ENCODE assay signal across 8 mouse cellular contexts in the genomic region with DNA sequence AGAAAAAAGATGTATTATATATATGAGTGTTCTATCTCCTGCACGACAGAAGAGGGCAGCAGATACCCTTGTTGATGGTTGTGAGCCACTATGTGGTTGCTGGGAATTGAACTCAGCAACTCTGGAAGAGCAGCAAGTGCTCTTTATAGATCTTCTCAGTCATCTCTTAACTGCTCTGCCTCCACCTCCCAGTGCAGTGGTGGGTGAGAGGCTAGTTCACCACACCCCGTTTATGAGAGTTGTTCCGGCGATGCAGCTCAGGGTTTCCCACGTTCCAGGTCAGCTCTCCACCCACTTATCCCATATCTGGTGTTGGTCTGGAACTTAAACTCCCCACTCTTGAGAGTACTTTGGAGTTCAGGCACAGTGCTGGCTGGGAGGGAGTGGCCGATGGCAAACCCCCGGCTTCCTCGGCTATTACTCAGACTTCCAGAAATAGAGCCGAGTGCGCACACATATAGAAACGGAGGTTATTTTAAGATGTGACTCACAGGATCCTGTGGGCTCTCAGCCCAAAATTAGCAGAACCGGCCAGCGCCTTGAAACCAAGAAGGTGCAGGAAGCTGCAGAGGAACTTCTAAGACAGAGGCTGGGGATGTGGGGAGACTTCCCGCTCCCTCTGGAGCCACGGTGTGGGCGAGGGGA. TPM values are rescaled to one million over a fixed set of nuclear protein-coding genes. Genes with fewer than 3 reads are reported as not detected.
DNase-seq lines count a peak whose midpoint lies in the region; ATAC-seq and TF ChIP-seq lines count a peak whose summit lies in the region.

No protein-coding gene starts in this region.

- peak in 1 of 2 experiments; percentile 75; a peak in 2 of 4 replicates for TF ChIP-seq CTCF in CH12.LX (conservative IDR thresholded peaks at IDR 0.05 in 1 of 2, IDR thresholded peaks at IDR 0.05 in 1 of 2; ENCODE audit: low read depth in 2 of 2, low read length in 2 of 2)
- peak; percentile 67 for TF ChIP-seq CTCF in liver, postnatal 0 days (IDR thresholded peaks at IDR 0.05; ENCODE audit: low read depth)

- peak overlapping the region; percentile 79 for H3K4me2 ChIP-seq in CH12.LX (ENCODE audit: insufficient read depth, low read depth, poor library complexity, severe bottlenecking)
- peak overlapping the region; percentile 42 for H3K4me2 ChIP-seq in embryonic facial prominence, embryonic 15.5 days (replicated peaks)
- H3K4me2 ChIP-seq in heart, embryonic 11.5 days: peak overlapping the region; percentile 68
- H3K4me2 ChIP-seq in liver, postnatal 0 days (ENCODE audit: low read depth, low read length): peak overlapping the region; percentile 67
- H3K4me2 ChIP-seq in neural tube, embryonic 11.5 days (ENCODE audit: low read depth): peak overlapping the region; percentile 33

- peak overlapping the region; percentile 41 for H3K9ac ChIP-seq in CH12.LX (ENCODE audit: insufficient read depth, low read depth)
- H3K9ac ChIP-seq in embryonic facial prominence, embryonic 15.5 days: no peak overlapping the region
- H3K9ac ChIP-seq in heart, embryonic 11.5 days (ENCODE audit: low read depth, low read length): peak overlapping the region; percentile 68
- peak overlapping the region; percentile 23 for H3K9ac ChIP-seq in liver, postnatal 0 days (replicated peaks)
- H3K9ac ChIP-seq in neural tube, embryonic 11.5 days (ENCODE audit: low read length): no peak overlapping the region

- peaks cover 12% of the 10 kb centered on the region for H3K79me2 ChIP-seq in CH12.LX (replicated peaks; ENCODE audit: control insufficient read depth, extremely low read depth, insufficient read depth, poor library complexity, severe bottlenecking)

- ATAC-seq in embryonic facial prominence, embryonic 15.5 days (ENCODE audit: insufficient number of reproducible peaks, low FRiP score, low TSS enrichment, low read depth): peak; percentile 25; the same call in 1 of the 2 replicates
- no peak for ATAC-seq in heart, embryonic 11.5 days (replicated peaks; ENCODE audit: insufficient number of reproducible peaks, low FRiP score, low TSS enrichment)
- ATAC-seq in liver, postnatal 0 days: peak; percentile 1; the same call in 1 of the 2 replicates
- no peak for ATAC-seq in neural tube, embryonic 11.5 days (ENCODE audit: insufficient read depth, low FRiP score, low TSS enrichment)

- no peaks in the 10 kb centered on the region for H3K27me3 ChIP-seq in CH12.LX (replicated peaks)
- no peaks in the 10 kb centered on the region for H3K27me3 ChIP-seq in embryonic facial prominence, embryonic 15.5 days
- H3K27me3 ChIP-seq in heart, embryonic 11.5 days (ENCODE audit: control insufficient read depth, insufficient read depth, low read length): no peaks in the 10 kb centered on the region
- H3K27me3 ChIP-seq in liver, postnatal 0 days (ENCODE audit: insufficient read depth, low read length): no peaks in the 10 kb centered on the region
- no peaks in the 10 kb centered on the region for H3K27me3 ChIP-seq in neural tube, embryonic 11.5 days (ENCODE audit: control insufficient read depth, insufficient read depth, low read length)

- H3K27ac ChIP-seq in CH12.LX (ENCODE audit: insufficient read depth, low read depth): peak overlapping the region; percentile 56
- H3K27ac ChIP-seq in embryonic facial prominence, embryonic 15.5 days (replicated peaks): peak overlapping the region; percentile 79
- H3K27ac ChIP-seq in heart, embryonic 11.5 days (ENCODE audit: low read depth, low read length): peak overlapping the region; percentile 94
- peak overlapping the region; percentile 67 for H3K27ac ChIP-seq in liver, postnatal 0 days (ENCODE audit: low read depth)
- H3K27ac ChIP-seq in neural tube, embryonic 11.5 days (ENCODE audit: low read depth, low read length): no peak overlapping the region

- in situ Hi-C loops in CH12.LX (cut with MboI; ENCODE audit: low pct_ligation_motif_present, low pct_unique_long_range_greater_than_20kb, low sequenced_read_pairs): no loop called here

- dilution Hi-C loops in CH12.LX (cut with MboI; ENCODE audit: extremely low pct_ligation_motif_present, extremely low pct_unique_long_range_greater_than_20kb, low sequenced_read_pairs): no loop called here

- 9% methylated on average over 16 of the region's 16 CpGs for WGBS in embryonic facial prominence, embryonic 15.5 days
- WGBS in heart, embryonic 11.5 days (ENCODE audit: insufficient replicate concordance): 5% methylated on average over 16 of the region's 16 CpGs
- 3% methylated on average over 16 of the region's 16 CpGs for WGBS in liver, postnatal 0 days (ENCODE audit: insufficient replicate concordance)
- 14% methylated on average over 16 of the region's 16 CpGs for WGBS in neural tube, embryonic 11.5 days

- peak; percentile 75 for TF ChIP-seq RAD21 in CH12.LX (IDR thresholded peaks at IDR 0.05; ENCODE audit: low read depth, low read length)

- peak; percentile 75 for TF ChIP-seq EP300 in CH12.LX (IDR thresholded peaks at IDR 0.05; ENCODE audit: low read length)
- TF ChIP-seq EP300 in liver, postnatal 0 days (IDR thresholded peaks at IDR 0.05; ENCODE audit: low read depth): no peak

- DNase-seq in CH12.LX (ENCODE audit: extremely low read depth) (peak; percentile 87), ZHBTc4 (ENCODE audit: low read depth, low spot score) (peak; percentile 72)
- peak; percentile 72 for DNase-seq in kidney, adult 9 months
- DNase-seq in liver, postnatal 0 days: peak; percentile 53
- DNase-seq in neural tube, embryonic 11.5 days (ENCODE audit: low spot score): no peak
- no peak for DNase-seq in layer of hippocampus, adult 9-10 months (ENCODE audit: low spot score)

- no peaks in the 10 kb centered on the region for H3K36me3 ChIP-seq in CH12.LX (replicated peaks in 1 of 2; ENCODE audit: control insufficient read depth in 1 of 2, insufficient read depth in 1 of 2, low read length in 1 of 2)
- H3K36me3 ChIP-seq in embryonic facial prominence, embryonic 15.5 days: no peaks in the 10 kb centered on the region
- no peaks in the 10 kb centered on the region for H3K36me3 ChIP-seq in heart, embryonic 11.5 days (ENCODE audit: control insufficient read depth, insufficient read depth, low read length)
- H3K36me3 ChIP-seq in liver, postnatal 0 days (replicated peaks; ENCODE audit: insufficient read depth, low read length): no peaks in the 10 kb centered on the region
- no peaks in the 10 kb centered on the region for H3K36me3 ChIP-seq in neural tube, embryonic 11.5 days (ENCODE audit: control insufficient read depth, insufficient read depth, low read length)

- no peaks in the 10 kb centered on the region for H3K9me3 ChIP-seq in CH12.LX (replicated peaks; ENCODE audit: low read length)
- H3K9me3 ChIP-seq in embryonic facial prominence, embryonic 15.5 days (replicated peaks): no peaks in the 10 kb centered on the region
- H3K9me3 ChIP-seq in heart, embryonic 11.5 days (replicated peaks; ENCODE audit: control insufficient read depth, low read length): no peaks in the 10 kb centered on the region
- no peaks in the 10 kb centered on the region for H3K9me3 ChIP-seq in liver, postnatal 0 days (ENCODE audit: low read length)
- no peaks in the 10 kb centered on the region for H3K9me3 ChIP-seq in neural tube, embryonic 11.5 days (ENCODE audit: control insufficient read depth, low read length)

- TF ChIP-seq POLR2A in CH12.LX (IDR thresholded peaks at IDR 0.05; ENCODE audit: low read depth, low read length): no peak

- peak overlapping the region in 2 of 3 experiments; percentile 28 to 42 for H3K4me3 ChIP-seq in CH12.LX (replicated peaks in 1 of 3; ENCODE audit: low read depth in 2 of 3, low read length in 2 of 3, poor library complexity in 1 of 3)
- H3K4me3 ChIP-seq in embryonic facial prominence, embryonic 15.5 days (replicated peaks): peak overlapping the region; percentile 24
- peak overlapping the region; percentile 29 for H3K4me3 ChIP-seq in heart, embryonic 11.5 days (ENCODE audit: low read depth, low read length)
- peak overlapping the region; percentile 18; the same call in 1 of the 2 replicates for H3K4me3 ChIP-seq in liver, postnatal 0 days (ENCODE audit: low read depth, low read length)
- peak overlapping the region; percentile 14; the same call in 1 of the 2 replicates for H3K4me3 ChIP-seq in neural tube, embryonic 11.5 days (ENCODE audit: low read depth, low read length)

- H3K4me1 ChIP-seq in CH12.LX (ENCODE audit: control insufficient read depth in 1 of 2, insufficient read depth in 2 of 2): peaks cover 7 to 27% of the 10 kb centered on the region in 2 experiments
- peaks cover 34% of the 10 kb centered on the region for H3K4me1 ChIP-seq in embryonic facial prominence, embryonic 15.5 days
- peaks cover 17% of the 10 kb centered on the region for H3K4me1 ChIP-seq in heart, embryonic 11.5 days (ENCODE audit: control insufficient read depth, insufficient read depth, low read length)
- H3K4me1 ChIP-seq in liver, postnatal 0 days (ENCODE audit: insufficient read depth): peaks cover 27% of the 10 kb centered on the region
- peaks cover 12% of the 10 kb centered on the region for H3K4me1 ChIP-seq in neural tube, embryonic 11.5 days (ENCODE audit: control insufficient read depth, insufficient read depth, low read length)

RNA-seq across cellular contexts. Expression of a gene that starts 3.7 kb away (rescaled TPM):
- total RNA-seq in CH12.LX (2012; rRNA removed) (13.3 and 15.5 TPM in 2 replicates), CH12.LX (2014; rRNA removed) (2.7 and 3.3 TPM in 2 replicates)
- polyA plus RNA-seq in CH12.LX (2012; ENCODE audit: insufficient read length, low read depth): 30.9 and 43.8 TPM in 2 replicates
- polyA plus RNA-seq in embryonic facial prominence, embryonic 15.5 days (2015; fragmentation: Nextera tagmentation; extraction: Ambion mirVana): 17.1 and 21.7 TPM in 2 replicates
- 23.1 and 27.3 TPM in 2 replicates for polyA plus RNA-seq in heart, embryonic 11.5 days (2014; fragmentation: Nextera tagmentation; extraction: Ambion mirVana)
- polyA plus RNA-seq in liver, postnatal 0 days (2015; fragmentation: Nextera tagmentation; extraction: Ambion mirVana): 4.6 TPM in 2 replicates
- polyA plus RNA-seq in neural tube, embryonic 11.5 days (2014; fragmentation: Nextera tagmentation; extraction: Ambion mirVana): 23.9 and 24.3 TPM in 2 replicates

RNA-seq across cellular contexts. Expression of a gene that starts 9.2 kb away (rescaled TPM):
- total RNA-seq in CH12.LX (2012; rRNA removed) (48.1 and 49.4 TPM in 2 replicates), CH12.LX (2014; rRNA removed) (24.2 and 28.4 TPM in 2 replicates)
- 46.5 and 57.0 TPM in 2 replicates for polyA plus RNA-seq in CH12.LX (2012; ENCODE audit: insufficient read length, low read depth)
- 75.2 and 76.1 TPM in 2 replicates for polyA plus RNA-seq in embryonic facial prominence, embryonic 15.5 days (2015; fragmentation: Nextera tagmentation; extraction: Ambion mirVana)
- 51.5 and 59.3 TPM in 2 replicates for polyA plus RNA-seq in heart, embryonic 11.5 days (2014; fragmentation: Nextera tagmentation; extraction: Ambion mirVana)
- 16.4 and 19.0 TPM in 2 replicates for polyA plus RNA-seq in liver, postnatal 0 days (2015; fragmentation: Nextera tagmentation; extraction: Ambion mirVana)
- polyA plus RNA-seq in neural tube, embryonic 11.5 days (2014; fragmentation: Nextera tagmentation; extraction: Ambion mirVana): 69.3 and 79.1 TPM in 2 replicates

RNA-seq across cellular contexts. Expression of a gene that starts 46.7 kb away (rescaled TPM):
- total RNA-seq in CH12.LX (2012; rRNA removed): 29.0 and 36.5 TPM in 2 replicates
- total RNA-seq in CH12.LX (2014; rRNA removed): 7.8 and 12.4 TPM in 2 replicates
- 136 and 153 TPM in 2 replicates for polyA plus RNA-seq in CH12.LX (2012; ENCODE audit: insufficient read length, low read depth)
- 68.1 and 79.7 TPM in 2 replicates for polyA plus RNA-seq in embryonic facial prominence, embryonic 15.5 days (2015; fragmentation: Nextera tagmentation; extraction: Ambion mirVana)
- 68.6 and 68.7 TPM in 2 replicates for polyA plus RNA-seq in heart, embryonic 11.5 days (2014; fragmentation: Nextera tagmentation; extraction: Ambion mirVana)
- polyA plus RNA-seq in liver, postnatal 0 days (2015; fragmentation: Nextera tagmentation; extraction: Ambion mirVana): 20.9 and 22.2 TPM in 2 replicates
- polyA plus RNA-seq in neural tube, embryonic 11.5 days (2014; fragmentation: Nextera tagmentation; extraction: Ambion mirVana): 96.6 and 101 TPM in 2 replicates

RNA-seq across cellular contexts. Expression of a gene that starts 47.1 kb away (rescaled TPM):
- total RNA-seq in CH12.LX (2012; rRNA removed) (63.8 and 81.8 TPM in 2 replicates), CH12.LX (2014; rRNA removed) (51.5 and 63.4 TPM in 2 replicates)
- polyA plus RNA-seq in CH12.LX (2012; ENCODE audit: insufficient read length, low read depth): 119 and 123 TPM in 2 replicates
- 121 and 125 TPM in 2 replicates for polyA plus RNA-seq in embryonic facial prominence, embryonic 15.5 days (2015; fragmentation: Nextera tagmentation; extraction: Ambion mirVana)
- 89.0 and 97.7 TPM in 2 replicates for polyA plus RNA-seq in heart, embryonic 11.5 days (2014; fragmentation: Nextera tagmentation; extraction: Ambion mirVana)
- polyA plus RNA-seq in liver, postnatal 0 days (2015; fragmentation: Nextera tagmentation; extraction: Ambion mirVana): 42.0 and 43.7 TPM in 2 replicates
- polyA plus RNA-seq in neural tube, embryonic 11.5 days (2014; fragmentation: Nextera tagmentation; extraction: Ambion mirVana): 150 and 153 TPM in 2 replicates

RNA-seq across cellular contexts. Expression of a gene that starts 49.3 kb away (rescaled TPM):
- total RNA-seq in CH12.LX (2012; rRNA removed) (8.1 and 9.6 TPM in 2 replicates), CH12.LX (2014; rRNA removed) (2.7 and 4.3 TPM in 2 replicates)
- polyA plus RNA-seq in CH12.LX (2012; ENCODE audit: insufficient read length, low read depth): 5.9 TPM in 2 replicates
- polyA plus RNA-seq in embryonic facial prominence, embryonic 15.5 days (2015; fragmentation: Nextera tagmentation; extraction: Ambion mirVana): 27.0 and 28.0 TPM in 2 replicates
- polyA plus RNA-seq in heart, embryonic 11.5 days (2014; fragmentation: Nextera tagmentation; extraction: Ambion mirVana): 8.2 and 8.5 TPM in 2 replicates
- 7.9 and 10.4 TPM in 2 replicates for polyA plus RNA-seq in liver, postnatal 0 days (2015; fragmentation: Nextera tagmentation; extraction: Ambion mirVana)
- polyA plus RNA-seq in neural tube, embryonic 11.5 days (2014; fragmentation: Nextera tagmentation; extraction: Ambion mirVana): 10.6 and 11.5 TPM in 2 replicates

Comparison
In these comparisons a context has a peak if more than half of its experiments do, and no peak if none do; other contexts are left out.
1. DNase-seq: peak in CH12.LX (single experiment), ZHBTc4 (single experiment), kidney, adult 9 months (single experiment) and liver, postnatal 0 days (single experiment); none in neural tube, embryonic 11.5 days (single experiment) and layer of hippocampus, adult 9-10 months (single experiment).
2. H3K9ac ChIP-seq: peak in CH12.LX (single experiment), heart, embryonic 11.5 days (single experiment) and liver, postnatal 0 days (single experiment); none in embryonic facial prominence, embryonic 15.5 days (single experiment) and neural tube, embryonic 11.5 days (single experiment).
3. ATAC-seq: peak in embryonic facial prominence, embryonic 15.5 days (single experiment) and liver, postnatal 0 days (single experiment); none in heart, embryonic 11.5 days (single experiment) and neural tube, embryonic 11.5 days (single experiment).
4. Peak in every context shown above with its lines, with median percentiles within 50 percentile points of each other: H3K4me2 ChIP-seq and H3K4me3 ChIP-seq.